Mouse (Mus musculus): ENCODE measurements around the gene Rfxank. TPM values are rescaled to one million over a fixed set of nuclear protein-coding genes. Genes with fewer than 3 reads are reported as not detected.
A peak's percentile ranks its signal among the peaks of the same experiment; 100 is the strongest.

Gene Rfxank
- polyA plus RNA-seq, 1 experiment from 2014 or later, result 14.4 TPM

DNA sequence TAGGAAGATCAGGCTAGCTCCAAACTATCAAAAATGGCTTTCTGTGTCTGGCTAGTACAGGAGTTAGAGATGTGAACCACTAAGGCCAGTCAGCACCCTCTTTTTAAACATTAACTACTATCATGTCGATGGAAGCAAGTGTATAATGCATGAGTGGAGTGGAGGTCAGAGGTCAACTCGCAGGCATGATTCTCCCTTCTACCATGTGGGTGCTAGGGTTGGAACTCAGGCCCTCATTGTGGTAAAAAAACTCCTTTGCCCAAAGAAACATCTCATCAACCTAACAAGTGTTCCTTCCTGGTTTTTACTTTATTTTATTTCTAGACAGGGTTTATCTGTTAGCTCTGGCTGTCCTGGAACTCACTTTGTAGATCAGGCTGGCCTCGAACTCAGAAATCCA is 31.8 kb upstream of the Rfxank start:
- Histone ChIP-seq H3K36me3 (no peaks in the 10 kb centered on the region), H3K9me3 (no peaks in the 10 kb centered on the region), H3K4me3 (replicated peaks) (no peak overlapping the region), H3K27me3 (replicated peaks) (0 out of 2 replicates have a peak, but pooled peaks cover 7% of the 10 kb centered on the region), H3K4me2 (no peak overlapping the region), H3K9ac (no peak overlapping the region), H3K27ac (no peak overlapping the region), H3K4me1 (peaks cover 27% of the 10 kb centered on the region)
- WGBS, result 76% methylated on average over 3 of the region's 3 CpGs
- no peak for ATAC-seq (ENCODE audit: insufficient read depth, low FRiP score, low read depth)

DNA sequence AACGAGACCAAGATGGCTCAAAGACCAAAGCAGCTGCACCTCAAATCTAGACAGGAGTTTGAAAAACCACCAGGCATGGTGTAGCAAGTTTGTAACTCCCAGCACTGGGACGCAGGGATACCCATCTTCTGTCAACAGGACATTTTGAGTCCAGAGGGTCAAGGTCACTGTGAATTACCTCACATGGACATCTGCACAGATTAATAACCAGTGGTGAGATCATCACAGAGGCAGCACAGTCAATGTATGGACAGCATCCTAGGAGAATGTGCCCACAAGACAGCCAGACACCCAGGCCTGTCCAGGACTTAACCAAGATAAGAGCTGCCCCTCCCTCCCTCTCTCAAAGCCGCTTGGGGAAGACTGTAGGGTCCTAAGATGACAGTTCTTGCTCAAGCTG is 31.2 kb upstream of the Rfxank start:
- Histone ChIP-seq H3K4me1 (peaks cover 27% of the 10 kb centered on the region), H3K4me3 (replicated peaks) (no peak overlapping the region), H3K27me3 (replicated peaks) (0 out of 2 replicates have a peak, but pooled peaks cover 7% of the 10 kb centered on the region), H3K9ac (no peak overlapping the region), H3K36me3 (no peaks in the 10 kb centered on the region), H3K4me2 (no peak overlapping the region), H3K9me3 (no peaks in the 10 kb centered on the region), H3K27ac (no peak overlapping the region)
- WGBS, result 70% methylated on average over 3 of the region's 3 CpGs
- no peak for ATAC-seq (ENCODE audit: insufficient read depth, low FRiP score, low read depth)

DNA sequence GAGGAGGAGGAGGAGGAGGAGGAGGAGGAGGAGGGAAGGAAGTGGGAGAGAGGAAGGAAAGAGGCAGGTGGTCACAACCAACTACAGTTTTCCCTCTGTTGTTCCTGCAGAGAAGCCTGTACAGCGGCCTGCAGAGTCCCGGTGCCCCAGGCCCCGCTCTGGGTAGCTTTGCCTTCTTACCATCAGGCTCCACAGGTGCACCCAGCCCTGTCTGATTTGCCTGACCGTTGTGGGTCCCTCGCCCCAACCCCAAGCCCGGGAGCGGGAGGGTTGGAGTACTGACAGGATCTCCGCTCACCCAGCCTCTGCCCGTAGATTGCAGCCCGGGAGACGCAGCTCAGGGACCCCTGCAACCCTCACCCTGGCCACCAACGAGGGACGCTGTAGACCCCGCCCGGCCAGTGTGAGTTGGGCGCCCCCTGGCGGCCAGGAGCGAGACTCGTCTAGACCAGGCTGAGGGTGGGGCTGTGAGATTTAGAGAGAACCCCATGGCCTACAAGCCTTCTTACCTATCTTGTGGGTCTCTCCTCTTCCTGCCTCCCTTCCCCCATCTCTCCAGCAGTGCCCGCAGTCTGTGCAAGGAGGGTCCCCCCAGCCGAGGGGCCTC is 27.7 kb upstream of the Rfxank start:
- Histone ChIP-seq H3K36me3 (no peaks in the 10 kb centered on the region), H3K4me2 (peak overlapping the region; percentile 56), H3K9ac (no peak overlapping the region), H3K4me1 (peaks cover 7% of the 10 kb centered on the region; the same call in 1 of the 2 replicates), H3K4me3 (replicated peaks) (peak overlapping the region; percentile 19), H3K27ac (no peak overlapping the region), H3K9me3 (no peaks in the 10 kb centered on the region), H3K27me3 (replicated peaks) (0 out of 2 replicates have a peak, but pooled peaks cover 7% of the 10 kb centered on the region)
- 4% methylated on average over 21 of the region's 21 CpGs for WGBS
- ATAC-seq (ENCODE audit: insufficient read depth, low FRiP score, low read depth), result peak; percentile 72; the same call in 1 of the 2 replicates

DNA sequence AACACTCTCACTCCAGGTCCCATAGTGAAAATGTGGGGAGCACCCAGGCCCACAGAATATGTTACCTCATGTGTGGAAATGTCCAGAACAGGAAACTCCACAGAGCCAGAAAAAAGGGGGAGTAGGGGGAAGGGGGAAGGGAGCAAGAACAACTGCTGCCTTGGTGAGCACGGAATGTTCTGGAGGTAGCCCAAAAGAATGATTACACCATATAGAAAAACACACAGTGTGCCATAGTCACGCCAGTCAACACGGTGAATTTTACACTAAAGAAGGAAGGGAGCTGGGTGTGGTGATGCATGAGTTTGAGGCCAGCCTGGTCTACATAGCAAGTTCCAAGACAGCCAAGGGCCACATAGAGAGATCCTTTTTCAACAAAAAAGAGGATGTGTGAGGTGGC is 24.4 kb upstream of the Rfxank start:
- no peak overlapping the region for H3K4me3 ChIP-seq (replicated peaks)
- no peaks in the 10 kb centered on the region for H3K36me3 ChIP-seq
- H3K4me1 ChIP-seq, result peaks cover 11% of the 10 kb centered on the region; the same call in 1 of the 2 replicates
- ATAC-seq (ENCODE audit: insufficient read depth, low FRiP score, low read depth), result no peak
- WGBS, result 75% methylated on average over 3 of the region's 3 CpGs
- H3K9ac ChIP-seq, result no peak overlapping the region
- H3K4me2 ChIP-seq, result no peak overlapping the region
- no peak overlapping the region for H3K27ac ChIP-seq
- no peaks in the 10 kb centered on the region for H3K9me3 ChIP-seq
- H3K27me3 ChIP-seq (replicated peaks), result peaks cover 7% of the 10 kb centered on the region; the same call in 1 of the 2 replicates

- ATAC-seq (ENCODE audit: insufficient read depth, low FRiP score, low read depth), result no peak
- 51% methylated on average over 13 of the region's 13 CpGs for WGBS
- no peaks in the 10 kb centered on the region for H3K36me3 ChIP-seq
- H3K27ac ChIP-seq, result no peak overlapping the region
- H3K9ac ChIP-seq, result no peak overlapping the region
- no peaks in the 10 kb centered on the region for H3K9me3 ChIP-seq
- H3K4me2 ChIP-seq, result no peak overlapping the region
- no peak overlapping the region for H3K4me3 ChIP-seq (replicated peaks)
- H3K27me3 ChIP-seq (replicated peaks), result no peaks in the 10 kb centered on the region; the same call in 1 of the 2 replicates
- 0 out of 2 replicates have a peak, but pooled peaks cover 6% of the 10 kb centered on the region for H3K4me1 ChIP-seq
Measured at GRCm38 (mm10) chr8:70160015-70160414, 21.1 kb upstream of the Rfxank start.

GRCm38 (mm10) chr8:70159211-70159610 is 20.3 kb upstream of the Rfxank start:
- Histone ChIP-seq H3K27ac (no peak overlapping the region), H3K9me3 (no peaks in the 10 kb centered on the region), H3K4me1 (0 out of 2 replicates have a peak, but pooled peaks cover 6% of the 10 kb centered on the region), H3K9ac (no peak overlapping the region), H3K4me2 (0 out of 2 replicates have a peak overlapping the region, but pooled peaks have one; percentile 83), H3K27me3 (replicated peaks) (no peaks in the 10 kb centered on the region; the same call in 1 of the 2 replicates), H3K36me3 (no peaks in the 10 kb centered on the region), H3K4me3 (replicated peaks) (no peak overlapping the region)
- 81% methylated on average over 4 of the region's 4 CpGs for WGBS
- no peak for ATAC-seq (ENCODE audit: insufficient read depth, low FRiP score, low read depth)

DNA sequence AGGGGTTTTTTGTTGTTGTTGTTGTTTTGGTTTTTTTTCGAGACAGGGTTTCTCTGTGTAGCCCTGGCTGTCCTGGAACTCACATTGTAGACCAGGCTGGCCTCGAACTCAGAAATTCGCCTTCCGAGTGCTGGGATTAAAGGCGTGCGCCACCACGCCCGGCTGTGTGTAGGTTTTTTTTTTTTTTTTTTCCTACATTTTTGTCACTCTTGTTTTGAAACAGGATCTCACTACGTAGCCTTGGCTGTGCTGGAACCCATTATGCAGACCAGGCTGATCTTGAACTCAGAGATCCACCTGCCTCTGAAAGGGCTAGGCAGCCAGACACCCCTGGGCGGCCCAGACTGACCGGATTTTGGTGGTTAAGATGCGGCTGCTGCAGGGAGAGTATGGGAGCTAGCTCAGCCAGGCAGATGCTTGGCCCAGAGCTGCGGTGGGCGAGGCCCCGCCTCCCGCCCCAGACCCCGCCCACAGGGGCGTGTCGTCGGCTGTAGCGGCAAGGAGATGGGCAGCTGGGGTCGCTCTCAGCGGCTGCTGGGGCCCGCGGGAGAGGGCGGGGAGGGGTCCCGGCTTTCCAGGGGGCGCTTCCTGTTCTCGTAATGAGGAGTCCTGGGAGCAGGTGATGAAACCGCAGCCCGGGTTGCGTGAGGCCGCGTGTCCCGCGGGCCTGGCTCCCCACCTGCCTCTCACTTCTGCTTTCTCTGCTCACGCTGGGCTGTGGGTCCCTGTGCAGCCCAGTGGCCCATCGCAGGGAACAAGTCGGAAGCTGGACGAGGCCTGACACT is 19.3 kb upstream of the Rfxank start:
- no peak overlapping the region for H3K9ac ChIP-seq
- no peaks in the 10 kb centered on the region for H3K9me3 ChIP-seq
- ATAC-seq (ENCODE audit: insufficient read depth, low FRiP score, low read depth), result peak; percentile 90
- no peak overlapping the region for H3K27ac ChIP-seq
- 9% methylated on average over 40 of the region's 40 CpGs for WGBS
- no peaks in the 10 kb centered on the region for H3K36me3 ChIP-seq
- H3K4me1 ChIP-seq, result 0 out of 2 replicates have a peak, but pooled peaks cover 6% of the 10 kb centered on the region
- H3K27me3 ChIP-seq (replicated peaks), result no peaks in the 10 kb centered on the region; the same call in 1 of the 2 replicates
- H3K4me2 ChIP-seq, result peak overlapping the region; percentile 83
- H3K4me3 ChIP-seq (replicated peaks), result peak overlapping the region; percentile 48

DNA sequence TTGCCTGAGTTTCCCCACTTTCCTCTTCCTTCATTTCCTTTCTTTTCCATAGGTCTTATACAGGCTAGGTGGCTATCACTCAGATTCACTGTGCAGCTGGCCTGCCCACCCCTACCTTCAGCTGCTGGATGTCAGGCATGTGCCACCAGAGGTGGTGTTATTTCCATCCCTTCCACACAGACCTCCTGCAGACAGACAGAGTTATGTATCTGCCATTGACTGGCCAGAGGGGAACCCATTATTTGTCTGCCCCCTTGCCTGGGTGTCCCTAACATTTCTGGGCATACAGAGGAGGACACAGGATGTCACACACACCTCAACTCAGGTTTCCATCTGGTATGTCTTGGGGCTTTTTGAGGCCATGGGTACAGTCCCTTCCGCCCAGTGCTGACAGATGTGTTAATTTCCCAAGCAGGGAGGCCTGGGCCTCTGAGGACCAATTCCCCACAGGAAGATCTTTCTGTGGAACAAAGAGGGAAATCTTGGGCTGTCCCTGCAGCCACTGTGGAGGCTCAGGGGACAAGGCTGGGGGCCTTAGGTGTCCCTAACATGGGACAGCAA is 18.4 kb upstream of the Rfxank start:
- Histone ChIP-seq H3K4me2 (no peak overlapping the region), H3K27me3 (replicated peaks) (no peaks in the 10 kb centered on the region; the same call in 1 of the 2 replicates), H3K9me3 (no peaks in the 10 kb centered on the region), H3K36me3 (no peaks in the 10 kb centered on the region), H3K27ac (no peak overlapping the region), H3K4me3 (replicated peaks) (no peak overlapping the region), H3K4me1 (0 out of 2 replicates have a peak, but pooled peaks cover 9% of the 10 kb centered on the region), H3K9ac (no peak overlapping the region)
- WGBS, result 89% methylated on average over 1 of the region's 1 CpGs
- ATAC-seq (ENCODE audit: insufficient read depth, low FRiP score, low read depth), result no peak

DNA sequence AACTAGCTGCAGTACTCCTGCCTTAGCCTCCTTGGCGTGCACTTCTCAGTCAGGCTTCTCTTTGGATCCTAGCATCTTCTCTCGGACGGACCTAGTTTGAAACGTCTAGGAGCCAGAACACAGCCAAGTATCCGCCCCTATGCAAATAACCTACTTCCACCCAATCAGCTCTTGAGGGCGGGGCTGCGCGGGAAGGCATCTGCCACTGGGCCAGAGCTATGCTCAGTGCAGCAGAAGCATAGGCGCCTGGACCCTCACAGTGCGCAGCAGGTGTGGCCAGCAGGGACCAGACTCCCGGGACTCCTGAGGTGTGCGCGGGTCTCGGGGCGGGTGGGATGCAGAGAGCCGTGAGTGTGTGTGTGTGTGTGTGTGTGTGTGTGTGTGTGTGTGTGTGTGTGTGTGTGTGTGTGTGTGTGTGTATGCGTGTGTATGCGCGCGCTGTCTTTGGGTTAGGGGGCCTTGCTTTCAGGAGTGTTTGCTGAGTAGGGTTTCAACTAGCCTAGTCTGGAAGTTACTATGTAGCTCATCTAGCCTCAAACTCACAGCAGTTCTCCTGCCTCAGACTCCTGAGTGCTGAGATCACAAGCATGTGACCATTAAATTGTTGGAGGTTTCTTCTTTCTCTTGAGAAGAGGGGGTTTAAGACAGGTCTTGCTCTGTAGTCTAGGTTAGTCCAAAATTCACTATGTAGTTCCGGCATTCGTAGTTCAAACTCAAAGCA is 13.7 kb upstream of the Rfxank start:
- Histone ChIP-seq H3K4me2 (peak overlapping the region; percentile 39; the same call in 1 of the 2 replicates), H3K9ac (no peak overlapping the region), H3K4me3 (replicated peaks) (no peak overlapping the region; the same call in 1 of the 2 replicates), H3K27ac (no peak overlapping the region), H3K4me1 (0 out of 2 replicates have a peak, but pooled peaks cover 8% of the 10 kb centered on the region), H3K36me3 (no peaks in the 10 kb centered on the region), H3K27me3 (replicated peaks) (no peaks in the 10 kb centered on the region), H3K9me3 (no peaks in the 10 kb centered on the region)
- ATAC-seq (ENCODE audit: insufficient read depth, low FRiP score, low read depth), result peak; percentile 93
- 11% methylated on average over 13 of the region's 22 CpGs for WGBS

DNA sequence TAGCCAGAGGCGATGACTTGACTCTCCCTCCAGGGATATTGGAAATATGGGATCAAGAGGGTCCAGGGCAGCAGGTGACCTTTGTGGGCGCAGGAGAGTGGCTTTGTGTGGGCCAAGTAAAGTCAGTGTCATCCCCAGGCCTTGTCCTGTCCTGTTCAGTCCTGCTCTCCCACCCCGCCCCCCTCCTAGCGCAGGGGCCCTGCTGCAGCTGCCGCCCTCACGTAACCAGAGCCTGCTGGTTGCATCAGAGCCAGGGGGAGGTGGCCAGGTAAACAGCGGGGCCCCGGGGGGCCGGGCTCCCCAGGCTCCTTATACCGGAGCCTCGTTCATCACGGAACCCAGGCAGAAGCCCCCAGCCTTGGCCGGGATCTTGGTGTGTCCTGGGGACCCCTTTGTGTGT is 11.2 kb upstream of the Rfxank start:
- 0 out of 2 replicates have a peak overlapping the region, but pooled peaks have one; percentile 2 for H3K4me2 ChIP-seq
- no peak overlapping the region for H3K9ac ChIP-seq
- H3K36me3 ChIP-seq, result peaks cover 13% of the 10 kb centered on the region; the same call in 1 of the 2 replicates
- no peak for ATAC-seq (ENCODE audit: insufficient read depth, low FRiP score, low read depth)
- H3K4me1 ChIP-seq, result 0 out of 2 replicates have a peak, but pooled peaks cover 8% of the 10 kb centered on the region
- no peak overlapping the region for H3K4me3 ChIP-seq (replicated peaks)
- H3K27ac ChIP-seq, result no peak overlapping the region
- 14% methylated on average over 13 of the region's 13 CpGs for whole genome bisulfite sequencing
- no peaks in the 10 kb centered on the region for H3K9me3 ChIP-seq
- H3K27me3 ChIP-seq (replicated peaks), result no peaks in the 10 kb centered on the region
